Mouse (Mus musculus): ENCODE data around the gene Rrbp1. TPM values are rescaled to one million over a fixed set of nuclear protein-coding genes. Genes with fewer than 3 reads are reported as not detected.

Rrbp1 gene
- total RNA-seq, 2 experiments from 2014 or later: 33.0 to 55.3 TPM

GRCm38 (mm10) chr2:143948416-143948815 is 62.6 kb downstream of the Rrbp1 start:
- peak; percentile 2 for DNase-seq
- Histone ChIP-seq H3K4me3 (no peak overlapping the region), H3K27ac (no peak overlapping the region)
- no peak for TF ChIP-seq CTCF (IDR thresholded peaks at IDR 0.05)
- intact Hi-C loops (cut with DNase I): no loop called here

GRCm38 (mm10) chr2:143947981-143948380 is 63.1 kb downstream of the Rrbp1 start:
- TF ChIP-seq CTCF (IDR thresholded peaks at IDR 0.05): no peak
- Histone ChIP-seq H3K27ac (no peak overlapping the region), H3K4me3 (no peak overlapping the region)
- peak; percentile 11 for DNase-seq
- intact Hi-C loops (cut with DNase I): no loop called here

DNA sequence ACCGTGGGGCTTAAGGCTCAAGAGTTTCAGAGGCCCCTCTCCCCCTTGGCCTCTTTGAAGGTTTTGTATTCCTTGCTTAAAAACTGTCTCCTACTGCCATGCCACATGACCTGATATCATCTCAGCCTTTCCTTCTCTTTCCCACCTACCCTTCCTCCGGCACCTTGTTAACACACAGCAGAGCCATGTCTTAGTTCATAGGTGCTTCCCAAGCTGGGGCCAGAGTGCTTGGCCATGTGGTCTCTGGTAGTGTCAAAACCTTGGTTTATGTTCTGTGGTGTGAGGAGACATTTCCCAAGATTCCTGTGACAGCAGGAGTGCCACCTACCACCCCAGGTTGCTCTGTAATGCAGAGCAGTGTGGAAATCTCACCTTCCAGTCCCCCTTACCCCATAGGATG is 64.7 kb downstream of the Rrbp1 start:
- no peak overlapping the region for H3K27ac ChIP-seq

GRCm38 (mm10) chr2:143945466-143946075 is 65.5 kb downstream of the Rrbp1 start:
- intact Hi-C loops (cut with DNase I): no loop called here
- peak; percentile 62 for TF ChIP-seq CTCF (IDR thresholded peaks at IDR 0.05)
- Histone ChIP-seq H3K27ac (no peak overlapping the region), H3K4me3 (no peak overlapping the region)
- peak; percentile 44 for DNase-seq

More for the DNA sequence above, 64.7 kb downstream of the Rrbp1 start:
- no peak for TF ChIP-seq CTCF (IDR thresholded peaks at IDR 0.05)
- H3K4me3 ChIP-seq: no peak overlapping the region
- intact Hi-C loops (cut with DNase I): no loop called here
- DNase-seq: no peak

- no peak overlapping the region for H3K4me3 ChIP-seq
- H3K27ac ChIP-seq: no peak overlapping the region
- intact Hi-C loops (cut with DNase I): no loop called here
- TF ChIP-seq CTCF (IDR thresholded peaks at IDR 0.05): no peak
- no peak for DNase-seq
These were observed 66.3 kb downstream of the Rrbp1 start for GRCm38 (mm10) chr2:143944796-143945195.

DNA sequence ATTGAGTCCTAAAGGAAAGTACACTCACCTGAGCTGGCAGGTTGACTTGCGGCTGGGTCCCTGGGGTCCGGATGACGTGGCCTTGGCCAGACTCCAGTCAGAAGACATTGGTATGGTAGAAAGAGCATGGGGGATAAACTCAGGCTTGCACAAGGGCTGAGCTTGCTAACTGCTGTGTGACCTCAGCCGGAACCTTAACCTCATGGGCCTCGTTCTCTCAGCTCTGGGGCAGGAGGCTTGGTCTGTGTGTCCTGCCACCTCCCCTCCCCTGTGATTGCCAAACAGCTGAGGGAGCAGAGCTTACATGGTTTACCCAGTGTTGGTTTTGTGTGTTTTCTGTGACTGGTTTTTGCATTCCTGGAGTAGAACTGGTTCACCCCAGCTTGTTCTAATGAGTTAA is 70.7 kb downstream of the Rrbp1 start:
- no peak overlapping the region for H3K27ac ChIP-seq
- intact Hi-C loops (cut with DNase I): no loop called here
- TF ChIP-seq CTCF (IDR thresholded peaks at IDR 0.05): no peak
- H3K4me3 ChIP-seq: no peak overlapping the region
- DNase-seq: no peak

DNA sequence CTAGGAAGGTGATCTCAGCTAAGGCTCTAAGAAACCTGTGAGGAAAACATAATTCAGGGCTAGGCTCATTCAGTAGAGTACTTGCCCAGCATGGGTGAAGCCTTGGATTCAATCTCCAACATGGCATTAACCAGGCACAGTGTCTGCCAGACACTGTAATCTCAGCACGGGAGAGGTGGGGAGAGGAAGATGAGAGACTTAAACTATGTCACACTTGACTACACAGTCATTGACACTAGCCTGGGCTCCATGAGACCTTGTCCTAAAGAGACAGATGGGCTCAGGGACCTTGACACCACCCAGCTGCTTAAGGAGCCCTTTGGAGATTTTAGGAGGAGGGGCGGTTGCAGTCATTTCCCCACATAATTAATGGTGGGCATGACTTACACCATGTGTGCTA is 73.2 kb downstream of the Rrbp1 start:
- no peak for TF ChIP-seq CTCF (IDR thresholded peaks at IDR 0.05)
- Histone ChIP-seq H3K27ac (no peak overlapping the region), H3K4me3 (no peak overlapping the region)
- intact Hi-C loops (cut with DNase I): no loop called here
- DNase-seq: no peak

GRCm38 (mm10) chr2:143934439-143934838 is 76.6 kb downstream of the Rrbp1 start:
- H3K27ac ChIP-seq: no peak overlapping the region
- no peak for TF ChIP-seq CTCF (IDR thresholded peaks at IDR 0.05)

GRCm38 (mm10) chr2:143933516-143933915 is 77.5 kb downstream of the Rrbp1 start:
- Histone ChIP-seq H3K4me3 (no peak overlapping the region), H3K27ac (no peak overlapping the region)
- intact Hi-C loops (cut with DNase I): no loop called here
- no peak for DNase-seq
- no peak for TF ChIP-seq CTCF (IDR thresholded peaks at IDR 0.05)

More at GRCm38 (mm10) chr2:143934439-143934838, 76.6 kb downstream of the Rrbp1 start:
- no peak overlapping the region for H3K4me3 ChIP-seq
- DNase-seq: no peak
- intact Hi-C loops (cut with DNase I): no loop called here

DNA sequence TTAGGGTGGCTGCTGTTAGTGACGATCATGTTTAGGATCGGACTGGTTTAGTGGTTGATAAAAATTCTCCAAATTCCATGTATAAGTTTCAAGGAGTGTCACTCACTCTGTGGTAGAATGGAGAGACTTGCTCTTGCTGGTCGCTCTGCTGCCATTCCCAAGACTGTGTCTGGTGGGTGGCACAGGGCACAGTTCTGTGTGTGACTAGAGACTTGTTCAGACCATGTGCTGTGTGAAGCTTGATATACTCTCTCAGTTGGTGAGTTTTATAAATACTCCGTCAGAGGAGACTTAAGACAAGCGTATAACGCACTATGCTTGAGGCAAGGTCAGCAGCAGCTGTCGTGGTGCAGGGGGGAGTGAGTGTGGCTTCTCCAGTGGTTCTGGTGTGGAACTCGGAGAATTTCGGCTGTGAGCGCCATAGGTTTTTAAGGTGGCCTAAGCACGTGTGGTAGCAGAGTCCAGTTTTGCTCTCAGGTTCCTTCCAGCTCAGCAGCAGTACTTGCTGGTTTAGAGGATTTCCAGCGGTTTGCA is 78.7 kb downstream of the Rrbp1 start:
- Histone ChIP-seq H3K27ac (peak overlapping the region; percentile 48; the same call in 1 of the 2 replicates), H3K4me3 (no peak overlapping the region)
- TF ChIP-seq CTCF (IDR thresholded peaks at IDR 0.05): no peak
- intact Hi-C loops (cut with DNase I): no loop called here
- DNase-seq: no peak

- no peak overlapping the region for H3K4me3 ChIP-seq
- TF ChIP-seq CTCF (IDR thresholded peaks at IDR 0.05): no peak
- DNase-seq: no peak
- H3K27ac ChIP-seq: no peak overlapping the region
- intact Hi-C loops (cut with DNase I): no loop called here
These were observed 81.3 kb downstream of the Rrbp1 start for GRCm38 (mm10) chr2:143929607-143930311.

DNA sequence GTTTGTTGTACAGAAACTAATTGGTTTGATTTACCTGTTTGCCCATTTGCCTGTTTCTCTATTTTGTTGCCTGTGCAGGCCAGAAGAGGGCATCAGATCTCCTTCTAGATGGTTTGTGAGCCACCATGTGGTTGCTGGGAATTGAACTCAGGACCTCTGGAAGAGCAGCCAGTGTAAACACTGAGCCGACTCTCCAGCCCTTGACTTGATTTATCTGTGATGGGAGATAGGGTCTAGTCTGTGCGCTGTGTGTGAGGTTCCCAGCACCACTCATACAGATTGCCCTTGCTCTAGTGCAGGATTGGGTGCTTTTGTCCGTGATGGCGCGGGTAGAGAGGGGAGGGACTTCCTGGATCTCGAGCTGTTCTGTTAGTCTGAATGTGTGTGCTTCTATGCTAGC is 85.2 kb downstream of the Rrbp1 start:
- DNase-seq: no peak
- no peak overlapping the region for H3K4me3 ChIP-seq
- intact Hi-C loops (cut with DNase I): no loop called here
- TF ChIP-seq CTCF (IDR thresholded peaks at IDR 0.05): no peak
- H3K27ac ChIP-seq: no peak overlapping the region

DNA sequence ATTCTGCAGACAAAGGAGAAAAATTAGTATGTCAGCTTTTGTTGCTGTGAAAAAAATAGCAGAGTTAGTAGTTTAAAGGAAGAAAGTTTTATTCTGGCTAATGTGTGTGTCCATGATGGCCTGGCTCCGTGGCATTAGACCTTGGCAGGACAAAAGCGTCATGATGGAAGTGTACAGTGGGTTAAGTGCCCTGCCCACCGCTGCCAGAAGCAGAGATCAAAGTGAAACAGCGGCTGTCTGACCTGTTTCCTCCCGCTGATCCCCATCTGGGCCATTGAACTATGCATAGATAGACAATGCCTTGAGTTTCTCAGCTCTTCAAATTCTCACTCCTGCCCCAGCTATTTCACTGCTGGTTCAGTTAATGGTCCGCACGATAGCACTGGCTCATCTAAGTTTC is 87.0 kb downstream of the Rrbp1 start:
- TF ChIP-seq CTCF (IDR thresholded peaks at IDR 0.05): no peak
- intact Hi-C loops (cut with DNase I): no loop called here
- H3K4me3 ChIP-seq: peak overlapping the region; percentile 13
- H3K27ac ChIP-seq: peak overlapping the region; percentile 38
- no peak for DNase-seq
